Mouse (Mus musculus): Measurements from ENCODE around the gene Olfr1437.

DNA sequence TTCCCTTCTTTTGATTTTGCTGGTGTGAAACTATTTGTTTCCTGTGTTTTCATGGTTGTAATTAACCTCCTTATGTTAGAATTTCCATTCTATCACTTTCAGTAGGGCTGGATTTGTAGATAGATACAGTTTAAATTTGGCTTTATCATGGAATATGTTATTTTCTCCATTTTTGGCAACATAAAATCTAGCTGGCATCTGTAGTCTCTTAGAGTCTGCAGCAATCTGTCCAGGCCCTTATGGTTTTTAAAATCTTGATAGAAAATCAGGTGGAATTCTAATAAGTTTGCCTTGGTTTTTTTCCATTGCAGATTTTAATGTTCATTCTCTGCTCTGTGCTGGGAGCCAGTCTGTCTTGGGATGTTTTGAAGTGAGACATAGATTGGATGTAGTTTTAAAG, 31.9 kb downstream of the Olfr1437 start:
- TF ChIP-seq TAL1 (conservative IDR thresholded peaks at IDR 0.05; ENCODE audit: low read depth, low read length) (no peak), CTCF (IDR thresholded peaks at IDR 0.05; ENCODE audit: low read depth, low read length) (no peak), GATA2 (IDR thresholded peaks at IDR 0.05; ENCODE audit: borderline replicate concordance, low read depth, low read length) (no peak)

Data from G1E (cell line).